Mouse (Mus musculus) left cerebral cortex, adult 2 months (tissue): ENCODE measurements around the gene Hist2h3b. TPM values are rescaled to one million over a fixed set of nuclear protein-coding genes. Genes with fewer than 3 reads are reported as not detected.

Experiments used
- DNase-seq, 2 experiments: peaks; one replicate each; pipeline ENCODE4 v3.0.0; 2021 to 2022; ENCODE audit warnings: low spot score in 2 of 2, mixed read lengths in 1 of 2; ENCODE audit errors: extremely low spot score in 1 of 2
- H3K27ac ChIP-seq: fragments of 200-600 bp; 2 replicates; pipeline ENCODE4 v1.8.1; 2022
- H3K4me3 ChIP-seq: fragments of 200-600 bp; 2 replicates; pipeline ENCODE4 v1.8.1; 2022
- CTCF ChIP-seq: fragments of 200-600 bp; IDR thresholded peaks from 2 replicates; pipeline ENCODE4 v1.8.1; 2022; ENCODE audit warnings: antibody characterized with exemption, mild to moderate bottlenecking, moderate library complexity
- intact Hi-C: fragments of 180-260 bp; cut with DNase I; formaldehyde crosslinking; loops from one replicate; pipeline ENCODE4 v1.15.1; 2025
- microRNA-seq, 2 experiments: library from miRNA; unstranded; fragments of <30 nt; microRNA quantifications; one replicate each; pipeline ENCODE4 v1.2.0; 2021
- total RNA-seq, 2 experiments: library from RNA; stranded (reverse); gene quantifications; 2 replicates each; pipeline ENCODE4 v1.2.3; 2021

The Hist2h3b gene
- total RNA-seq, 2 experiments from 2014 or later: 32.7 to 45.5 TPM

GRCm38 (mm10) chr3:96292641-96293040 is 24.2 kb downstream of the Hist2h3b start:
- Histone ChIP-seq H3K27ac (no peak overlapping the region), H3K4me3 (no peak overlapping the region)
- no peak for DNase-seq
- intact Hi-C loops: no loop called here
- no peak for TF ChIP-seq CTCF

GRCm38 (mm10) chr3:96293368-96293767 is 24.9 kb downstream of the Hist2h3b start:
- H3K27ac ChIP-seq: peak overlapping the region; percentile 48; the same call in 1 of the 2 replicates
- H3K4me3 ChIP-seq: no peak overlapping the region
- DNase-seq: no peak
- intact Hi-C loops: no loop called here
- no peak for TF ChIP-seq CTCF

GRCm38 (mm10) chr3:96293787-96294186 is 25.3 kb downstream of the Hist2h3b start, which contains the start of gene Fcgr1:
Fcgr1 (minus strand) TSS chr3:96293969.
- Histone ChIP-seq H3K27ac (peak within 1 kb of the TSS; percentile 48; the same call in 1 of the 2 replicates), H3K4me3 (no peak within 1 kb of the TSS)
- intact Hi-C loops: no loop called here
- no peak for DNase-seq
- no peak for TF ChIP-seq CTCF

DNA sequence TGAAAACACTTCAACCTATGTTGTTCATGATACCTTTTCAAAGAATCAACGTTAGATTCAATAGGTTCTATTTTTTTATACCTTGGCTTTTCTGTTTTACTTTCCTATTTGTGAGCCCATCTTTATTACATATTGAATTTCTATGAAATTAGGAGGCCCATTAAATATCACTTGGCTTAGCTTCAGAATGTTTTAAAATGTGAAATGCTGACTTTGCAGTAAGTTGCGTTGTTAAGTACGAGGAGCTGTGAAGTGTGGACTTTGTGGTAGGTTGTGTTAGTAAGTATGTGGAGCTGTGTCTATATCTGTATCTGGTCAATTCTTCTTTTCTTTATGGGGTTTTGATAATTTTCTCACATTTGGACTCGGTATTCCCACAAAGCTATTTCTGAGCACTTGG is 29.9 kb downstream of the Hist2h3b start:
- intact Hi-C loops: no loop called here
- no peak for TF ChIP-seq CTCF
- H3K4me3 ChIP-seq: no peak overlapping the region
- no peak overlapping the region for H3K27ac ChIP-seq
- no peak for DNase-seq

DNA sequence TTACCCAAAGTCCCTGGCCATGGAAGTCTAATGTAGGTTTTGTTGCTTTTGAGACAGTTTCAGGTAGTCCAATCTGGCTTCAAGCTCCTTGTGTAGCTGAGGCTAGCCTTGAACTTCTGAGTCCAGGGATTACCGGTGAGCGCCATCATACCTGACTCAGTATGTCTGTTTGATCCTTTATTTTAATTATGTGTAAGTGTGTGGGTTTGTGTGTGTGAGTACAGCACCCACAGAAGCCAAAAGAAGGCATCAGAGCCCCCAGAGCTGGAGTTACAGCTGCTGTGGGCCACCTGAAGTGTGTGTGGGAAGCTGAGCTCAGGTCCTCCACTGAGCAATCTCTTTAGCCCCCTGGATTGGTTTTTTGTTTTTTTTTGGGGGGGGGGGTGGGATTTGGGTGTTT is 31.1 kb downstream of the Hist2h3b start:
- Histone ChIP-seq H3K27ac (no peak overlapping the region), H3K4me3 (no peak overlapping the region)
- intact Hi-C loops: no loop called here
- DNase-seq: no peak
- no peak for TF ChIP-seq CTCF

DNA sequence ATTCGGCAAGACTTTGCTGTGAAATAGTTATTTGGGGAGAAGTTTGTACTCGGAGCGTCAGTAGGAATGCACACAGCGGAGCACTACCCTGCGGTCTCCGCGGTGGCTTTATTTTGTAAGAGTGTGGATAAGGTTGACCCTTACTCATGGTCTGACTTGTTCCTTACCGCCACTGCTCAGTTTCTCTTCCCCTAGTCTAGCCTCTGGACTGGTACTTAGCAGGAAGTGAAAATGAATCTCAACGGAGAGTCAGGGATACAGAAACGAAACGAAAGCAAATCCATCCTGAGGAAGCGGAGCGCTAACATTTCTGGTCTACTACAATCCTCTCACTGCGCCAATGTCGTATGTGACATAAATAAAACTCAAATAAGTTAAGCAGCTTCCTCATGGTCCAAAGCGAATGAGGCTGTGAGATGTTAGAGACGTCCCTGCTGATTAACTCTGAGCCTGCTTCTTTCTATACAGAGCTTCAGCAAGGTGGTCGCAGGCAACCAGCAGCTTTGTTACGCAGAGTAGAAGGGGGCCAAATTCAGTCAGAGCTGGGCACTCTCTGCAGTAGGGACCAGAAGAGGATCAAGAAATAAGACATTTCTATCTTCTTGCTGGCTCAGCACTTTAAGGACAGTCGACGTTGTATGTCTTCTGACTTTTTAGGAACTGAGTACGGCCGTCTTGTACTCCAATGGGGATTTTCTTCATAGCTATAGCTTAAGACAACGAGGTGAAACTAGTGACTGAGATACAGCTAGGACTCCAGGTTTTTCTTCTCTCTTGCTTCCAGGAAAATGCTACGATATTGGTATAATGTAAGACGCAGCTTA is 32.5 kb downstream of the Hist2h3b start:
- DNase-seq: no peak
- TF ChIP-seq CTCF: no peak
- Histone ChIP-seq H3K27ac (no peak overlapping the region), H3K4me3 (peak overlapping the region; percentile 22; the same call in 1 of the 2 replicates)
- intact Hi-C loops: no loop called here

DNA sequence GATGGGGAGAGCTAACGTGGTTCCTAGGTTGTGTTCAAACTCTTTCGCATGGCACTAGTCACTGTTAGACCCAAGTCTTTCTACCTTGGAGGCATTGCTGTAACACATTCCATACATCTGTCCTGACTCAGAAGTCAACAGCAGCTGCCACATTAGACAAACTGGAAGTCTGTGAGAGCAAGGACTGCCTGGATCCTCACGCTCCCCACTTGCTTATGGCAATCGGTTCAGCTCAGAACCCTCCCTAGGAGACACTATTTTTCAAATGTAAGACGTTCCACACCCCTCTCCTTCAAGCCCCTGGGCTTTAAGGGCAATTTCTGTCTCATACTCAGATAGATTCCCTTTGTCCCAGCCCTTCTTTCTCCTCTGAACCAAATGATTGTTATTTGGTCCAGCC is 33.6 kb downstream of the Hist2h3b start:
- Histone ChIP-seq H3K4me3 (no peak overlapping the region), H3K27ac (no peak overlapping the region)
- TF ChIP-seq CTCF: no peak
- intact Hi-C loops: no loop called here
- no peak for DNase-seq

- no peak for TF ChIP-seq CTCF
- no peak overlapping the region for H3K27ac ChIP-seq
- H3K4me3 ChIP-seq: no peak overlapping the region
- no peak for DNase-seq
- intact Hi-C loops: no loop called here
Observed at GRCm38 (mm10) chr3:96306506-96306905, 38.1 kb downstream of the Hist2h3b start.

- no peak for TF ChIP-seq CTCF
- Histone ChIP-seq H3K4me3 (no peak overlapping the region), H3K27ac (no peak overlapping the region)
- no peak for DNase-seq
- intact Hi-C loops: no loop called here
Observed at GRCm38 (mm10) chr3:96309441-96309840, 41.0 kb downstream of the Hist2h3b start.

DNA sequence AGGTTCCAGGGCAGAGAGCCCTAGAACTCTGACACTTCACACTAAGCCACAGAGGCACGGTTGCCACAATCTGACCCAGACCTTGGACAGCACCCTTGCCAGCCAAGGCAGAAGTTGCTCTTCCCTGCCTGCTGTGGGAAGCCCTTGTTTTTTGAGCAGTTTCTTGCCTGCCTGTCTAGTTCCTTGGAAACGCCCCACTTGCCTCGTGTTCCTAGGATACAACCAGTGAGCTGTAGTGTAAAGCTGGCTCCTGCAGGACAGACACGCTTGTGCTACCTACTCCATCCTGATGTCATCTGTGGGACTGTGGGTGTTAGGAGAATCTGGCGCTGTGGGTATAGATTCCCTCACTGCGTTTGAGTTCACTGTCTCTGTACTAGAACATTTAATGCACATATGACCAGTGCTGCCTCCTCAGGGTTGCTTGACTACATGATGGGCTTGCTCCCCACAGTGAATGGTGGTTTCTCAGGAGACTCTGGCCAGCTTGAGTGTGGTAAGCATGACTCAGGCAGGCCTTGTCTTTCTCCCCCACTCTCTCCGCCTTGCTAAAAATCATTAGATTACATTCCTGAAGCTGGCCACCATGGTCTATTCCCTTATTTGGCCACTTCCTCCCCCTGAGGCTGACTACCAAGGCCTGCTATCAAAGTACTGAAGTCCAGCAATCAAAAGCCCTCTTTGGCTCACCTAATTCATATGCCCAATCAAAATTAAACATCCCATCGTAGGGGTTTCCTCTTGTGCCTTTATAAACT is 44.1 kb downstream of the Hist2h3b start:
- TF ChIP-seq CTCF: no peak
- Histone ChIP-seq H3K27ac (no peak overlapping the region), H3K4me3 (no peak overlapping the region)
- no peak for DNase-seq
- intact Hi-C loops: no loop called here

Small RNA genes lying within 50 kb of the gene (microRNA-seq; reads per million reads assigned to microRNA genes)
- gene Gm44492 (0 reads per million in 2 experiments), gene Gm47311 (0 reads per million in 2 experiments), gene Gm47313 (0 reads per million in 2 experiments)

Other genes starting within 250 kb of the Hist2h3b start
- 10 to 100 TPM; 38.3 to 45.9 TPM for gene Vps45, start 210.2 kb upstream of the Hist2h3b start, total RNA-seq
- 10 to 100 TPM; 33.3 to 33.4 TPM for gene Otud7b, start 164.1 kb upstream of the Hist2h3b start, total RNA-seq
- gene Mtmr11, start 106.7 kb upstream of the Hist2h3b start, total RNA-seq: 1 to 10 TPM; 7.3 to 8.1 TPM
- gene Sf3b4, start 96.3 kb upstream of the Hist2h3b start, total RNA-seq: 10 to 100 TPM; 44.0 to 45.5 TPM
- gene Sv2a, start 87.5 kb upstream of the Hist2h3b start, total RNA-seq: 100 to 1,000 TPM; 408 TPM
- gene Bola1, start 48.9 kb upstream of the Hist2h3b start, total RNA-seq: 10 to 100 TPM; 14.8 to 15.1 TPM
- gene Hist2h2ab, start 48.8 kb upstream of the Hist2h3b start, total RNA-seq: 10 to 100 TPM; 10.4 to 10.8 TPM
- gene Hist2h2ac, start 47.8 kb upstream of the Hist2h3b start, total RNA-seq: 10 to 100 TPM; 20.6 to 30.5 TPM
- gene Hist2h2be, start 47.5 kb upstream of the Hist2h3b start, total RNA-seq: 1 to 10 TPM; 5.4 to 5.6 TPM
- gene Hist2h3c2, start 29.5 kb upstream of the Hist2h3b start, total RNA-seq: 1 to 10 TPM; 5.7 to 6.8 TPM
- gene Hist2h2aa2, start 28.4 kb upstream of the Hist2h3b start, total RNA-seq: 100 to 1,000 TPM; 156 to 184 TPM
- gene Hist2h2aa1, start 23.2 kb upstream of the Hist2h3b start, total RNA-seq: 10 to 100 TPM in 1 of 2 experiments, not detected in 1; 19.2 TPM
- not detected for gene Hist2h3c1, start 22.0 kb upstream of the Hist2h3b start, total RNA-seq
- gene Hist2h4, start 5.3 kb upstream of the Hist2h3b start, total RNA-seq: 10 to 100 TPM; 26.8 to 31.9 TPM
- 100 to 1,000 TPM; 136 to 154 TPM for gene Hist2h2bb, start 1.1 kb downstream of the Hist2h3b start, total RNA-seq
- gene Fcgr1, start 25.3 kb downstream of the Hist2h3b start, total RNA-seq: 1 to 10 TPM; 2.0 to 2.7 TPM
- not detected for gene BC107364, start 183.7 kb downstream of the Hist2h3b start, total RNA-seq